Mouse (Mus musculus) C2C12 (cell line): Measurements from ENCODE around the gene Dync2li1. TPM values are rescaled to one million over a fixed set of nuclear protein-coding genes. Genes with fewer than 3 reads are reported as not detected.

Experiments
- H3K27me3 ChIP-seq: one replicate; pipeline ENCODE4 v1.6.1; 2011; ENCODE audit not compliant: control insufficient read depth, insufficient read depth, insufficient read length
- H3K36me3 ChIP-seq: one replicate; pipeline ENCODE4 v1.6.1; 2011; ENCODE audit not compliant: control insufficient read depth, insufficient read depth
- H3K4me3 ChIP-seq: one replicate; pipeline ENCODE4 v1.5.1; 2011; ENCODE audit warnings: mild to moderate bottlenecking, control low read depth; ENCODE audit not compliant: poor library complexity, insufficient read depth, severe bottlenecking
- H3K79me2 ChIP-seq: one replicate; pipeline ENCODE4 v1.6.1; 2011; ENCODE audit not compliant: control insufficient read depth, insufficient read depth
- H3K79me3 ChIP-seq: one replicate; pipeline ENCODE4 v1.6.1; 2011; ENCODE audit warnings: low read depth, control low read depth
- H3ac ChIP-seq: one replicate; pipeline ENCODE3; 2011; ENCODE audit warnings: low read depth; ENCODE audit not compliant: control insufficient read depth, insufficient read length
- CEBPB ChIP-seq: IDR thresholded peaks from one replicate; pipeline ENCODE4 v1.6.1; 2011; ENCODE audit warnings: low read depth, mild to moderate bottlenecking, control low read depth, moderate library complexity
- CTCF ChIP-seq: IDR thresholded peaks from one replicate; pipeline ENCODE4 v1.5.1; 2011; ENCODE audit not compliant: control insufficient read depth, insufficient read depth, insufficient read length
- FOSL1 ChIP-seq: IDR thresholded peaks from one replicate; pipeline ENCODE4 v1.8.0; 2011; ENCODE audit warnings: mild to moderate bottlenecking, low read length; ENCODE audit not compliant: poor library complexity, insufficient read depth, severe bottlenecking
- MAX ChIP-seq: IDR thresholded peaks from one replicate; pipeline ENCODE4 v1.6.1; 2011; ENCODE audit warnings: mild to moderate bottlenecking, control low read depth
- MYOD1 ChIP-seq: IDR thresholded peaks from one replicate; pipeline ENCODE4 v1.6.1; 2011; ENCODE audit warnings: low read depth; ENCODE audit not compliant: control insufficient read depth, insufficient read length
- MYOG ChIP-seq: IDR thresholded peaks from one replicate; pipeline ENCODE4 v1.6.1; 2011; ENCODE audit not compliant: control insufficient read depth, insufficient read length; ENCODE audit errors: extremely low read depth
- USF1 ChIP-seq: IDR thresholded peaks from one replicate; pipeline ENCODE4 v1.6.1; 2011; ENCODE audit warnings: low read depth, mild to moderate bottlenecking, control low read depth, moderate library complexity
- polyA plus RNA-seq: library from polyadenylated mRNA; unstranded; fragments of >200 nt; fragmentation: generic; extraction: Trizol; gene quantifications from one replicate; pipeline ENCODE4 v1.2.1, GENCODE M21; 2012; ENCODE audit warnings: missing spikeins

The Dync2li1 gene
- polyA plus RNA-seq, 1 experiment: 4.0 TPM

DNA sequence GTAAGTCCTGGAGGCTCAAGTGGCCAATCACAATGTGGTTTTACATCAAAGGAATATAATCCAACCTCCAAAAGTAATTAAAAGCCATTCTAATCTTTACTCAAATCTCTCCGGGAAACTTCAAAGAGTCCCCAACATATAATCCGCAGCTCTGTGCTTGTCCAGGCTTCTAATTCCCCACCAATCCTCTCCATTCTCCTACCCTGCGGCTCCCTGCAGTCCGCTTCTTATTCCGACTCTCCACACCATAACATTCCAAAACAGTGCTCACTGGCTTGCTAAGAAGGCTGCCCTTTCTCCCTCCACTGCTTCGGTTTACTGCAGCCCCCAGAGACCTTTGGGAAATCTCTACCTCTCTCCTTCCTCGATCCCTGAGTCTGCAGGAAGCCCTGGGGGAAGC is 47.8 kb downstream of the Dync2li1 start:
- H3K79me2 ChIP-seq: no peaks in the 10 kb centered on the region
- H3K4me3 ChIP-seq: no peak overlapping the region
- peaks cover 19% of the 10 kb centered on the region for H3K27me3 ChIP-seq
- H3ac ChIP-seq: no peak overlapping the region
- H3K36me3 ChIP-seq: no peaks in the 10 kb centered on the region
- H3K79me3 ChIP-seq: no peaks in the 10 kb centered on the region
- TF ChIP-seq MAX: no peak
- TF ChIP-seq MYOG: no peak
- TF ChIP-seq USF1: no peak
- TF ChIP-seq CTCF: no peak
- TF ChIP-seq MYOD1: no peak
- no peak for TF ChIP-seq CEBPB
- TF ChIP-seq FOSL1: no peak

- Histone ChIP-seq H3K79me2 (no peaks in the 10 kb centered on the region), H3K36me3 (no peaks in the 10 kb centered on the region), H3K4me3 (no peak overlapping the region), H3K79me3 (no peaks in the 10 kb centered on the region), H3ac (no peak overlapping the region), H3K27me3 (peaks cover 18% of the 10 kb centered on the region)
- no peak for TF ChIP-seq FOSL1
- TF ChIP-seq CEBPB: no peak
- no peak for TF ChIP-seq CTCF
- TF ChIP-seq MAX: no peak
- TF ChIP-seq MYOG: no peak
- TF ChIP-seq USF1: no peak
- no peak for TF ChIP-seq MYOD1
Observed at GRCm38 (mm10) chr17:84675204-84675603, 48.9 kb downstream of the Dync2li1 start.

DNA sequence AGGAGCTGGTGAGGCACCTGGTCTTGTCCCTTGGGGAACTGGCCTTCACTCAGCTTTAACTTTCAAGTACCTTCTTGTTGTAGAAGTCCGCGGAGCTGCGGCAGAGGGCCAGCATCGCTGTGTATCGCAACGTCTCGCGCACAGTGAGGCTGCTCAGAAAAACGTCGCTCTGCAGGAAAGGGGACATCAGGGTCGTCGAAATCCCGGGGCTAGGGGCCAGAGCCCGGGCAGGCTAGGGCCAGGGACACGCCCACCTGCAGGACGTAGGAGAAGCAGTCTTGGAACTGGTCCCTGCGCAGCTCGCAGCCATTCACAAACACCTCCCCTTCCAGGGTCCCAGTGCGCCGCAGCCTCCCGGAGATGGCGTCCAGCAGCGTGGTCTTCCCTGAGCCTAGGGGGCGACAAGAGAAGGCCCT is 49.7 kb downstream of the Dync2li1 start, which contains the start of gene Abcg8:
Abcg8 (plus strand) TSS at position 352 of the 416 bp plus-strand sequence.
- no peak for TF ChIP-seq MAX
- TF ChIP-seq MYOD1: no peak
- no peak for TF ChIP-seq FOSL1
- TF ChIP-seq USF1: no peak
- TF ChIP-seq CEBPB: no peak
- TF ChIP-seq CTCF: no peak
- no peak for TF ChIP-seq MYOG
- Histone ChIP-seq H3K79me2 (no peaks in the 10 kb centered on the region), H3K79me3 (no peaks in the 10 kb centered on the region), H3ac (no peak within 1 kb of the TSS), H3K4me3 (no peak within 1 kb of the TSS), H3K27me3 (peaks cover 18% of the 10 kb centered on the region), H3K36me3 (no peaks in the 10 kb centered on the region)

DNA sequence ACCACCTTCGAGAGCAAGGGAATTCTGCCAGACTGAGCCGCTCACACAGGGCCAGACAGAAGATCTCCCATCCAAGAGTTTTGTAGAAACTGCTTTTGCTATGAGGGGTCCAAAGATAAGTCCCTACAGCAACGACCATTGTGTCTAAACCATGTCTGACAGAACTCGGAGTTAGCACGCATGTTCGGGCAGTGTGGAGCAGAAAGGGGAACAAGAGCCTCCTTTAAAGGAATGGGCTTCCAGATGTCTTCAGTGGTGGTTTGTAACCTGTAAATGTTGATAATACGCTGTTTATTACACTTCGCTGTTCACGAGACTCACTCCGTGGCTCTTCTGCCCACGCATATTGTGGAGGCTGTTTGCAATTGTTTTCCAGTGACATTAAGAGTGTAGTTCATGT is 51.3 kb downstream of the Dync2li1 start:
- H3K79me3 ChIP-seq: no peaks in the 10 kb centered on the region
- H3ac ChIP-seq: no peak overlapping the region

GRCm38 (mm10) chr17:84681670-84682069 is 55.4 kb downstream of the Dync2li1 start:
- Histone ChIP-seq H3K36me3 (no peaks in the 10 kb centered on the region), H3K27me3 (no peaks in the 10 kb centered on the region), H3K79me2 (no peaks in the 10 kb centered on the region), H3K4me3 (no peak overlapping the region), H3K79me3 (no peaks in the 10 kb centered on the region), H3ac (no peak overlapping the region)
- TF ChIP-seq CEBPB (no peak), FOSL1 (no peak), MAX (no peak), MYOD1 (no peak), CTCF (no peak), USF1 (no peak), MYOG (no peak)

More for the DNA sequence above, 51.3 kb downstream of the Dync2li1 start:
- Histone ChIP-seq H3K79me2 (no peaks in the 10 kb centered on the region), H3K4me3 (no peak overlapping the region), H3K36me3 (no peaks in the 10 kb centered on the region), H3K27me3 (peaks cover 10% of the 10 kb centered on the region)
- TF ChIP-seq FOSL1 (no peak), MYOD1 (no peak), CTCF (no peak), MAX (no peak), USF1 (no peak), CEBPB (no peak), MYOG (no peak)
